In genomic region chr4:137047840-137048549, GRCm38 (mm10) we compare ENCODE assay signal across 8 mouse cellular contexts. TPM values are rescaled to one million over a fixed set of nuclear protein-coding genes. Genes with fewer than 3 reads are reported as not detected.
A peak's percentile ranks its signal among the peaks of the same experiment; 100 is the strongest.
DNase-seq lines count a peak whose midpoint lies in the region; ATAC-seq and TF ChIP-seq lines count a peak whose summit lies in the region.

No protein-coding gene starts in this region.

- H3K79me2 ChIP-seq in myocyte (ENCODE audit: control insufficient read depth, insufficient read depth): peaks cover 13% of the 10 kb centered on the region

- TF ChIP-seq POLR2A in myocyte (IDR thresholded peaks at IDR 0.05; ENCODE audit: insufficient read length, low read depth): no peak

- peak overlapping the region; percentile 85 for H3K9ac ChIP-seq in heart, embryonic 14.5 days (ENCODE audit: low read length)
- H3K9ac ChIP-seq in forebrain, embryonic 11.5 days (ENCODE audit: low read length): peak overlapping the region; percentile 74
- peak overlapping the region; percentile 69 for H3K9ac ChIP-seq in limb, embryonic 11.5 days (ENCODE audit: low read length)

- H3K36me3 ChIP-seq in heart, embryonic 14.5 days (ENCODE audit: control insufficient read depth, insufficient read depth, low read length): no peaks in the 10 kb centered on the region
- H3K36me3 ChIP-seq in forebrain, embryonic 11.5 days (ENCODE audit: control insufficient read depth, insufficient read depth, low read length): no peaks in the 10 kb centered on the region
- H3K36me3 ChIP-seq in limb, embryonic 11.5 days (ENCODE audit: control insufficient read depth, insufficient read depth, low read length): no peaks in the 10 kb centered on the region
- no peaks in the 10 kb centered on the region for H3K36me3 ChIP-seq in myocyte (ENCODE audit: control insufficient read depth, insufficient read depth)

- peaks cover 20% of the 10 kb centered on the region for H3K27me3 ChIP-seq in heart, embryonic 14.5 days (ENCODE audit: control insufficient read depth, insufficient read depth, low read length)
- peaks cover 8% of the 10 kb centered on the region for H3K27me3 ChIP-seq in forebrain, embryonic 11.5 days (ENCODE audit: control insufficient read depth, insufficient read depth, low read length)
- H3K27me3 ChIP-seq in limb, embryonic 11.5 days (ENCODE audit: control insufficient read depth, insufficient read depth, low read length): 0 out of 2 replicates have a peak, but pooled peaks cover 6% of the 10 kb centered on the region
- no peaks in the 10 kb centered on the region for H3K27me3 ChIP-seq in myocyte (ENCODE audit: control insufficient read depth, insufficient read depth, insufficient read length)

- peak overlapping the region; percentile 71 for H3K4me2 ChIP-seq in heart, embryonic 14.5 days (ENCODE audit: low read length)
- H3K4me2 ChIP-seq in forebrain, embryonic 11.5 days (ENCODE audit: low read depth, low read length, severe bottlenecking): peak overlapping the region; percentile 69
- peak overlapping the region; percentile 59 for H3K4me2 ChIP-seq in limb, embryonic 11.5 days (ENCODE audit: low read depth, severe bottlenecking)
- H3K4me2 ChIP-seq in myocyte (ENCODE audit: low read depth): peak overlapping the region; percentile 92

- ATAC-seq in heart, embryonic 14.5 days (ENCODE audit: insufficient number of reproducible peaks, insufficient read depth, low FRiP score, low read depth): peak; percentile 70
- ATAC-seq in forebrain, embryonic 11.5 days (replicated peaks; ENCODE audit: low FRiP score): peak; percentile 82
- peak; percentile 72 for ATAC-seq in limb, embryonic 11.5 days (ENCODE audit: insufficient number of reproducible peaks, low FRiP score, low TSS enrichment, low read depth)

- peak overlapping the region; percentile 58 for H3ac ChIP-seq in myocyte (ENCODE audit: control insufficient read depth, insufficient read length)

- no peak for DNase-seq in heart, postnatal 36 days
- DNase-seq in MN1 (ENCODE audit: low spot score): peak; percentile 68
- no peak for DNase-seq in forebrain, embryonic 11.5 days (ENCODE audit: low spot score)
- DNase-seq in limb, embryonic 11.5 days (ENCODE audit: low spot score): no peak
- DNase-seq in layer of hippocampus, adult 11-12 months (ENCODE audit: low spot score): no peak
- DNase-seq in spleen, adult 12 weeks (ENCODE audit: low spot score): no peak

- 1% methylated on average over 52 of the region's 52 CpGs for WGBS in heart, embryonic 14.5 days
- under 1% methylated on average over 52 of the region's 52 CpGs for WGBS in forebrain, embryonic 11.5 days
- WGBS in limb, embryonic 11.5 days: under 1% methylated on average over 52 of the region's 52 CpGs

- H3K4me1 ChIP-seq in heart, embryonic 14.5 days (ENCODE audit: control insufficient read depth in 2 of 2, insufficient read depth in 2 of 2, low read length in 2 of 2): peaks cover 11 to 25% of the 10 kb centered on the region in 2 experiments
- peaks cover 4% of the 10 kb centered on the region; the same call in 1 of the 2 replicates for H3K4me1 ChIP-seq in forebrain, embryonic 11.5 days (replicated peaks; ENCODE audit: control insufficient read depth, insufficient read depth, low read length)
- H3K4me1 ChIP-seq in limb, embryonic 11.5 days (ENCODE audit: control insufficient read depth, insufficient read depth, low read length): peaks cover 21% of the 10 kb centered on the region

- H3K27ac ChIP-seq in heart, embryonic 14.5 days (replicated peaks in 1 of 2; ENCODE audit: control insufficient read depth in 1 of 2, insufficient read depth in 1 of 2, low read depth in 2 of 2, low read length in 2 of 2): peak overlapping the region in 1 of 2 experiments; percentile 63; a peak in 2 of 4 replicates
- peak overlapping the region; percentile 55 for H3K27ac ChIP-seq in forebrain, embryonic 11.5 days (ENCODE audit: low read depth, low read length)
- H3K27ac ChIP-seq in limb, embryonic 11.5 days (replicated peaks; ENCODE audit: low read depth, low read length): peak overlapping the region; percentile 49; the same call in 1 of the 2 replicates

- intact Hi-C loops in heart, postnatal 36 days (cut with DNase I): no loop called here

- peak overlapping the region; percentile 64 to 83 for H3K4me3 ChIP-seq in heart, embryonic 14.5 days (ENCODE audit: control insufficient read depth in 1 of 2, insufficient read depth in 1 of 2, low read depth in 1 of 2, low read length in 2 of 2)
- peak overlapping the region; percentile 60 for H3K4me3 ChIP-seq in forebrain, embryonic 11.5 days (ENCODE audit: low read depth, low read length)
- H3K4me3 ChIP-seq in limb, embryonic 11.5 days (ENCODE audit: low read depth, low read length): peak overlapping the region; percentile 84
- H3K4me3 ChIP-seq in myocyte: peak overlapping the region; percentile 41

- peaks cover 6% of the 10 kb centered on the region for H3K9me3 ChIP-seq in heart, embryonic 14.5 days (ENCODE audit: control insufficient read depth, low read length)
- peaks cover 6% of the 10 kb centered on the region; the same call in 1 of the 2 replicates for H3K9me3 ChIP-seq in forebrain, embryonic 11.5 days (ENCODE audit: control insufficient read depth, low read length)
- H3K9me3 ChIP-seq in limb, embryonic 11.5 days (ENCODE audit: control insufficient read depth, low read length): no peaks in the 10 kb centered on the region

TF ChIP-seq in myocyte, 11 proteins besides CTCF, POLR2A, EP300 and RAD21:
- no peak for TF ChIP-seq CEBPB (IDR thresholded peaks at IDR 0.05; ENCODE audit: insufficient read depth, poor library complexity, severe bottlenecking)
- no peak for TF ChIP-seq POLR2AphosphoS2 (IDR thresholded peaks at IDR 0.05; ENCODE audit: insufficient read length, low read depth)
- no peak for TF ChIP-seq REST (IDR thresholded peaks at IDR 0.05; ENCODE audit: insufficient read depth, insufficient read length)
- no peak for TF ChIP-seq TCF3 (IDR thresholded peaks at IDR 0.05; ENCODE audit: insufficient read length, low read depth)
- TF ChIP-seq SRF (IDR thresholded peaks at IDR 0.05; ENCODE audit: control insufficient read depth, insufficient read length, low read depth): no peak
- no peak for TF ChIP-seq MYOG (IDR thresholded peaks at IDR 0.05; ENCODE audit: control insufficient read depth in 1 of 3, insufficient read depth in 1 of 3, insufficient read length in 2 of 3, low read depth in 2 of 3)
- TF ChIP-seq E2F4 (IDR thresholded peaks at IDR 0.05; ENCODE audit: insufficient read depth): no peak
- no peak for TF ChIP-seq TCF12 (IDR thresholded peaks at IDR 0.05; ENCODE audit: insufficient read depth, poor library complexity, severe bottlenecking)
- no peak for TF ChIP-seq MAX (IDR thresholded peaks at IDR 0.05; ENCODE audit: low read depth)

RNA-seq across cellular contexts. Expression of gene Zbtb40, which starts 0.6 kb away (rescaled TPM):
- polyA plus RNA-seq in heart, embryonic 14.5 days (2014; fragmentation: Nextera tagmentation; extraction: Ambion mirVana): 2.3 and 2.9 TPM in 2 replicates
- 1 to 10 TPM; 5.8 to 8.4 TPM for total RNA-seq in heart, postnatal 36 days (2021)
- polyA plus RNA-seq in forebrain, embryonic 11.5 days (2014; fragmentation: Nextera tagmentation; extraction: Ambion mirVana): 5.9 and 6.7 TPM in 2 replicates
- polyA plus RNA-seq in limb, embryonic 11.5 days (2014; fragmentation: Nextera tagmentation; extraction: Ambion mirVana): 5.1 and 6.0 TPM in 2 replicates
- 7.4 TPM for polyA plus RNA-seq in myocyte (2012; fragmentation: generic; extraction: Trizol)
